In genomic region chr11:85626846-85627245, GRCm38 (mm10) we compare ENCODE assay signal across 16 mouse cellular contexts.
A peak's percentile ranks its signal among the peaks of the same experiment; 100 is the strongest.
DNase-seq lines count a peak whose midpoint lies in the region; ATAC-seq and TF ChIP-seq lines count a peak whose summit lies in the region.
"Had no signal": no experiment of that assay in that cellular context is flagged by ENCODE, and none has a peak within 500 bp of the region (broad histone marks: within the 10 kb centered on the region; RNA-seq: fewer than 3 reads in every experiment).

No protein-coding gene starts in this region.

- no peak for DNase-seq in layer of hippocampus, adult 2 months (ENCODE audit: low spot score in 2 of 2)
- no peak for DNase-seq in layer of hippocampus, postnatal 14 days (ENCODE audit: low spot score in 2 of 2)
- peak; percentile 54 for DNase-seq in 3T3-L1 (ENCODE audit: low read depth, low spot score)
- DNase-seq in frontal cortex, postnatal 25 days (ENCODE audit: low spot score in 2 of 2), result no peak
- DNase-seq in right cerebral cortex, postnatal 14 days, result no peak
- DNase-seq in heart, embryonic 10.5 days (ENCODE audit: low spot score), result no peak
- DNase-seq: cerebellum, postnatal 36 days; thymus, adult 18-20 months had no signal

- no peaks in the 10 kb centered on the region; the same call in 1 of the 2 replicates for H3K4me1 ChIP-seq in E14TG2a.4 (replicated peaks; ENCODE audit: low read depth, low read length)
- peaks cover 48% of the 10 kb centered on the region for H3K4me1 ChIP-seq in embryonic facial prominence, embryonic 12.5 days
- peaks cover 25% of the 10 kb centered on the region for H3K4me1 ChIP-seq in heart, embryonic 10.5 days

- peaks cover 3% of the 10 kb centered on the region; the same call in 1 of the 2 replicates for H3K36me3 ChIP-seq in E14TG2a.4 (ENCODE audit: insufficient read depth, low read length)
- no peaks in the 10 kb centered on the region for H3K36me3 ChIP-seq in embryonic facial prominence, embryonic 12.5 days
- no peaks in the 10 kb centered on the region for H3K36me3 ChIP-seq in heart, embryonic 10.5 days
- H3K36me3 ChIP-seq: forebrain, embryonic 15.5 days; heart, embryonic 12.5 days; hindbrain, embryonic 15.5 days; limb, embryonic 12.5 days; midbrain, embryonic 15.5 days; neural tube, embryonic 15.5 days had no signal

- peak; percentile 64 for TF ChIP-seq CTCF in layer of hippocampus, adult 2 months (conservative IDR thresholded peaks at IDR 0.05)
- TF ChIP-seq CTCF in E14TG2a.4 (conservative IDR thresholded peaks at IDR 0.05; ENCODE audit: low read length), result peak; percentile 24; the same call in 1 of the 2 replicates

- no peak overlapping the region for H3K9ac ChIP-seq in embryonic facial prominence, embryonic 12.5 days
- H3K9ac ChIP-seq: forebrain, embryonic 15.5 days; heart, embryonic 12.5 days; hindbrain, embryonic 15.5 days; limb, embryonic 12.5 days; midbrain, embryonic 15.5 days; neural tube, embryonic 15.5 days had no signal

- no peak overlapping the region for H3K4me2 ChIP-seq in embryonic facial prominence, embryonic 12.5 days (replicated peaks)
- H3K4me2 ChIP-seq: forebrain, embryonic 15.5 days; heart, embryonic 12.5 days; hindbrain, embryonic 15.5 days; limb, embryonic 12.5 days; midbrain, embryonic 15.5 days; neural tube, embryonic 15.5 days had no signal

- H3K4me3 ChIP-seq in layer of hippocampus, adult 2 months, result no peak overlapping the region
- no peak overlapping the region for H3K4me3 ChIP-seq in E14TG2a.4 (replicated peaks; ENCODE audit: low read length)
- no peak overlapping the region for H3K4me3 ChIP-seq in embryonic facial prominence, embryonic 12.5 days
- no peak overlapping the region for H3K4me3 ChIP-seq in heart, embryonic 10.5 days
- H3K4me3 ChIP-seq: forebrain, embryonic 15.5 days; heart, embryonic 12.5 days; hindbrain, embryonic 15.5 days; limb, embryonic 12.5 days; midbrain, embryonic 15.5 days; neural tube, embryonic 15.5 days had no signal

- H3K9me3 ChIP-seq in E14TG2a.4 (ENCODE audit: low read length), result no peaks in the 10 kb centered on the region
- no peaks in the 10 kb centered on the region for H3K9me3 ChIP-seq in embryonic facial prominence, embryonic 12.5 days
- no peaks in the 10 kb centered on the region for H3K9me3 ChIP-seq in heart, embryonic 10.5 days
- H3K9me3 ChIP-seq: forebrain, embryonic 15.5 days; heart, embryonic 12.5 days; hindbrain, embryonic 15.5 days; limb, embryonic 12.5 days; midbrain, embryonic 15.5 days; neural tube, embryonic 15.5 days had no signal

- H3K27me3 ChIP-seq in E14TG2a.4 (ENCODE audit: insufficient read depth, low read length), result no peaks in the 10 kb centered on the region
- 0 out of 2 replicates have a peak, but pooled peaks cover 3% of the 10 kb centered on the region for H3K27me3 ChIP-seq in embryonic facial prominence, embryonic 12.5 days
- peaks cover 35% of the 10 kb centered on the region; the same call in 1 of the 2 replicates for H3K27me3 ChIP-seq in heart, embryonic 10.5 days (ENCODE audit: insufficient read depth, poor library complexity, severe bottlenecking)
- H3K27me3 ChIP-seq: forebrain, embryonic 15.5 days; hindbrain, embryonic 15.5 days; midbrain, embryonic 15.5 days; neural tube, embryonic 15.5 days had no signal

- no peak overlapping the region for H3K27ac ChIP-seq in layer of hippocampus, adult 2 months
- H3K27ac ChIP-seq in embryonic facial prominence, embryonic 12.5 days, result no peak overlapping the region
- H3K27ac ChIP-seq in heart, embryonic 10.5 days, result no peak overlapping the region
- H3K27ac ChIP-seq: forebrain, embryonic 15.5 days; hindbrain, embryonic 15.5 days; limb, embryonic 12.5 days; midbrain, embryonic 15.5 days; neural tube, embryonic 15.5 days had no signal

- peak; percentile 18; the same call in 1 of the 2 replicates for ATAC-seq in embryonic facial prominence, embryonic 12.5 days (ENCODE audit: insufficient number of reproducible peaks, insufficient read depth, low FRiP score, low TSS enrichment)
- ATAC-seq: forebrain, embryonic 15.5 days; midbrain, embryonic 15.5 days had no signal

- 38% methylated on average over 2 of the region's 2 CpGs for WGBS in embryonic facial prominence, embryonic 12.5 days
- 87% methylated on average over 2 of the region's 2 CpGs for WGBS in heart, embryonic 10.5 days
